Mouse (Mus musculus): ENCODE data around the gene Muc5b.
"Not testable (repeated sequence)": the region's sequence is repeated elsewhere in the genome, so short reads cannot be mapped to it uniquely, and the experiment has no call there.

The Muc5b gene

GRCm38 (mm10) chr7:141838779-141839178, at the start of gene Muc5b:
Gene Muc5b (plus strand): TSS chr7:141839070.
- DNase-seq (ENCODE audit: low spot score) = no peak

- DNase-seq (ENCODE audit: low spot score) = no peak
Measured at GRCm38 (mm10) chr7:141794251-141794650, 44.6 kb upstream of the Muc5b start.

GRCm38 (mm10) chr7:141803206-141803605, 35.7 kb upstream of the Muc5b start:
- DNase-seq (ENCODE audit: low spot score) = no peak

DNA sequence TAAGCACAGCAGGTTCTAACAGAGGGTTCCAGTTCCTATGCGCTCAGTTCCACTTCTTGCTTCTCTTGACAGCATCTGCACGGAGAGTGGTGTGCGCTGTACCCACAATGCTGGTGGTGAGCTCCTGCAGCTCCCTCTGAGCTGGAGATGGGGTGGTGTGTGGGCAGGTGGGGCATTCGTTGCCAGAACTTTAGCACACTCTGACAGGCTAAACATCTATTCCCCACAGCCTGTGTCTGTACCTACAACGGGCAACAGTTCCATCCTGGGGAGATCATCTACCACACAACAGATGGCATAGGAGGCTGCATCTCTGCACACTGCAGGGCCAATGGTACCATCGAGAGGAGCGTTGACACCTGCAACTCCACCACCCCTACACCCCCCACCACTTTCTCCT, 33.5 kb upstream of the Muc5b start:
- no peak for DNase-seq (ENCODE audit: low spot score)

DNA sequence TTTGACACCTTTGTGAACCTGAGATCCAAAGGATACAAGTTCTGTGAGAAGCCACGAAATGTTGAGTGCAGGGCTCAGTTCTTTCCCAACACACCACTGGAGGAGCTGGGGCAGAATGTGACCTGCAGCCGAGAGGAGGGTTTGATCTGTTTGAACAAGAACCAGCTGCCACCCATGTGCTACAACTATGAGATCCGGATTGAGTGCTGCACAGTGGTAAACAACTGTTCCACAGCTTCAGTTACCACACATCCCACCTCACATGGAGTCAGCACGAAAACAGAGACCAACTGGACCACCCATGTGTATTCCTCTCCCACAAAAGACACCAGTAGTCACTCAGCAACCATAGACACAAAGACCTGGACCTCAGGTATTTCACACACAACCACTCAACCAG, 31.0 kb upstream of the Muc5b start:
- DNase-seq (ENCODE audit: low spot score) = not testable (repeated sequence)

GRCm38 (mm10) chr7:141809933-141810332, 28.9 kb upstream of the Muc5b start:
- not testable (repeated sequence) for DNase-seq (ENCODE audit: low spot score)

GRCm38 (mm10) chr7:141813321-141813720, 25.5 kb upstream of the Muc5b start:
- DNase-seq (ENCODE audit: low spot score) = no peak

GRCm38 (mm10) chr7:141815361-141815760, 23.5 kb upstream of the Muc5b start:
- DNase-seq (ENCODE audit: low spot score) = no peak

DNA sequence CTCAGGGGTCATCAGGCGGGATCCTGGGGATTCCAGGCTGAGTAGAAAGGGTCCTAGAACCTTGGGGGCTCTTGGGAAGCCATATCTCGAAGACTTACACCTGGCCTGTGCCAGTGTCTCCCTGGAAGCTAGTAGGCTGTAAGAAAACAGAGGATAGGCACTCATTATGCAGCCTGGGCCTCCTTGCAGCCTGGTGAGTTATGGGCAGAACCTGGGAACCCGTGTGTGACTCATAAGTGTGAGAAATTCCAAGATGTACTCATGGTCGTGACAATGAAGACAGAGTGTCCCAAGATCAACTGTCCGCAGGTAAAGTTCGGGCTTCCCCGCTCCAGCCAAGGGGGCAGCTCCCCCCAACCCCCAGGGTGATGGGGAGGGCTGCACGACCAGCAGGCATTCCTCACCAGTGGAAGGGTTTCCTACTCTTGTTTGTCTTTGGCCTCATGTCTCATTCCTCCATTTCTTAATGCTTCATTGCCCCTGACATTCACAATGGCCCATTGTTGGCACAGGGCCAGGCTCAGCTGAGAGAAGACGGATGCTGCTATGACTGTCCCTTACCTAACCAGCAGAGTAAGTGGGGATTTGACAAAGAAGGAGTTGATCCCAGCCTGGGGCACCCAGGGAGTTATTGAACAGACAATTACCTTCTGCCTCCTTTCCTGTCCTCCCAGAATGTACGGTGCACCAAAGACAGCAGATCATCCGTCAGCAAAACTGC, 21.4 kb upstream of the Muc5b start:
- peak; percentile 25 for DNase-seq (ENCODE audit: low spot score)

- DNase-seq (ENCODE audit: low spot score) = no peak
Measured at GRCm38 (mm10) chr7:141818267-141818666, 20.6 kb upstream of the Muc5b start.

GRCm38 (mm10) chr7:141822582-141823261, 16.1 kb upstream of the Muc5b start:
- no peak for DNase-seq (ENCODE audit: low spot score)

DNA sequence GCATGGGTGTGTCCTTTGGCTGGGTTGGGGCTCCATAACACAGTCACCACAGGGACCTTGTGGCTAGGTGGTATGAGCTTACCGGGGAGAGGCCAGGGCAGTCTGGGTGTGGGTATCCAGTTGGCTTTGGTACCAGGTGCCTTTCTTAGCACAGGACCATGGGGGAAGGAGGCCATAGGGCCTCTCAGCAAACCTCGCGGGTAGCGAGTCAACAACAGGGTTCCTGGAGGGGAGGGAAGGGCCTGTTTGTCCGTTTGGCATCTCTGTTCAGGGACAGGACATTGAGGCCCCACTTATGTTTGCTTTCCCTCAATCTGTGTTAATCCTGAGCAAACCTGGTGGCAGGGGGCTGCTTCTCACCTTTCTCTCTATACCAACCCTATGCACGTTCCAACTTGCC, 15.2 kb upstream of the Muc5b start:
- DNase-seq (ENCODE audit: low spot score) = no peak

GRCm38 (mm10) chr7:141824398-141824797, 14.5 kb upstream of the Muc5b start:
- no peak for DNase-seq (ENCODE audit: low spot score)

DNA sequence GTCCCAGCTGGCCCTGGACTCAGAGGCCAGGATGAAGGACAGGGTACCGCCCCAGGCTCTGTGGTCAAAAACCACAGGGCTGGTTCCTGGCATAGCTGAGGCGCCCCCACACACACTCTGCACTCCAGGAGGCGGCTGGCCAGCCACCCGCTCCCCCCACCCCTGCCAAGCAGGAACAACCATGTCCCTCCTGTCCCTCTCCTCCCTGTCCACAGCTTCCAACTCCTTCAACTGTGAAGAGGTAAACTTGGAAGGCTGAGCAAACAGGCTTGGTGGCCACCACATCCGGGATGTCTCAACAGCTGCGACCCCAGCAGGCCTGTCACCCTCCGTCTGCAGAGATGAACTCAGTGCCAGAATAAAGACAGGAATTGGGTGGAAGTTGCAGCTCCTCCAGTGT, 2.9 kb upstream of the Muc5b start:
- DNase-seq (ENCODE audit: low spot score) = no peak

DNA sequence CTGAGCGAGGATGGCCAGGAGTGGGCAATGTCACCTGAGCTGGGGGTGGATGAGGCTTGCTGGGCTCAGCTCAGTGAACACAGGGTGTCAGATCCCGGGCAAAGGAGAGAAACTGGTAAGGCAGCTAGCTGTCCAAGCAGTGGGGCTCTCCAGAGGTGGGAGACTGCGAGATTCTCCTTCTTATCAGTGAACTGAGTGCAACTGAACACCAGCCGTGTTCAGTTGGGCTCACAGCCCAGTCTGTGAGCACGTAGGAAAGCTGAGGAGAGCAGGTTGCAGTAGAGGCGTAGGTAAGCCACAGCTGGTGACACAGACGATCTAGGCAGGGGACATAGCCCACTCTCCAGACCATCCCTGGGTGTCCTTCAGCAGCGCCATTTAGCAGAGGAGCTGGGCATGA, 2.4 kb upstream of the Muc5b start:
- no peak for DNase-seq (ENCODE audit: low spot score)

- DNase-seq (ENCODE audit: low spot score) = no peak
Measured at GRCm38 (mm10) chr7:141840354-141840753, 1.5 kb downstream of the Muc5b start.

GRCm38 (mm10) chr7:141861046-141861445, 22.2 kb downstream of the Muc5b start:
- no peak for DNase-seq (ENCODE audit: low spot score)

DNA sequence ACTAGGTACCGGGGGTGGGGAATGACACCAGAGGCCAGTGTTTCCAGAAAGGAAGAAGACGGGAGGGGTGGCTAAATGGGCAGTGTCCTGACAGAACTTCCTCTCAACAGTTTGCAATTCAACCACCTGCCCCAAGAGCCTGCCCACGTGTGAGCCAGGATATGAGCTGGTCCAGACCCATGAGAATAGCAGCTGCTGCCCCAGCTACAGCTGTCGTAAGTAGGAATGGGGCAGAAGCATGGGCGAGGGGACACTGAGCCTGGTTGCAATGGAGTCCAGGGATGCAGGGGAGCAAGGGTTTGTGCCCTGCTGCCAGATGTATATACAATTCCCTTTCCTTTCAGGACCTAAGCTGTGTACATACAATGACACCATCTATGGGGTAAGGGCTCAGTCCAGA, 30.8 kb downstream of the Muc5b start:
- no peak for DNase-seq (ENCODE audit: low spot score)

GRCm38 (mm10) chr7:141870553-141870952, 31.7 kb downstream of the Muc5b start:
- DNase-seq (ENCODE audit: low spot score) = no peak

DNA sequence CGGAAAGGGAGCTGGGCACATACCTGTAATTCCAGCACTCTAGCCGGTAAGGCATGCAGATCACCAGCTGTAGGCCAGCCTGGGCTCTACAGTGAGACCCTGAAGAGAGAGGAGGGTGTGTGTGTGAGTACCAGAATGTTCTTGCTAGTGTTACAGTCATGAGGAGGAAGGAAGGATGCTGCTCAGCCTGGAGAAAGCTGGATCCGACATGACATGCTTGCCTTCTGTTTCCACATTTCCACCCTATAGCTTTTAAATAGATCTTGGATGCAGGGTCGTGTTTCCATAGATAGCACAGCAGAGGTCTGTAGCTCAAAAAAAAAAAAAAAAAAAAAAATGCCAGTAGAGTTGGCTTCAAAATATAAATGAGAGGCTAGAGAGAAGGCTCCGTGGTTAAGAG, 36.0 kb downstream of the Muc5b start:
- no peak for DNase-seq (ENCODE audit: low spot score)

DNA sequence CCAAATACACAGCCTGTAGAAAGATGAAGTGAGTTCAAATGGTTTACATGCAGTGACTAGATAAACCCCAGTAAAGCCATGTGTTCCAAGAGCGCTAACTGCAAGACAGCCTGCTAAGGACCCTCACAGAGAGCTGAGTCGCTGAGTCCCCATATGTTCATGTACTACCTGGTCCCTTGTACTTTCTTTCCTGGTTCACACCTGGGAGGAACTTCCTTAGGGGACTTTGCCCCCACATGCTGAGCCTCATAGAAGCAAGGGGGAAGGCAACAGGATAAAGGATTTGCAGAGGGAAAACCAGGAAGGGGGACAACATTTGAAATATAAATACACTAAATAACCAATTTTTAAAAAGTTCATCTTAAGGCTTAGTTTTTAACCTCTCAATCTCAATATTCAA, 39.9 kb downstream of the Muc5b start:
- no peak for DNase-seq (ENCODE audit: low spot score)

DNA sequence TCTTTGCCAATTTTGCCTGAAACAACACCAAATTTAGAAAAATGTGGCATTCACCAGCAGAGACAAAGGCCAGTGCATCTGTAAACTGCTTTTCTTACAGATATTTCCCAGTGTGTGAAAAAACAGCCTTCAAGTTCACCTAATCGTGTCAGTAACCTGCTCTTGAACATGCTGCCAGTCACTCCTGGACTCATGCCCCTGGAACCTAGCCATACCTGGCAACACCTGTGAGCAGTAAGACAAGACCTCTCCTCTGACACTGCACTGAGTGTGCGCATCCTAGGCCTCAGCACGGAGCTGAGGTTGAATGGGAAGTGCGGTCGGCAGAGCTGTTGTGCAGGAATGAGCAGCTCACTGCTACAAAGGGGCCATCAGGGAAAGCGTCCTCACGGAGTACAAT, 53.3 kb downstream of the Muc5b start:
- no peak for DNase-seq (ENCODE audit: low spot score)

- DNase-seq (ENCODE audit: low spot score) = peak; percentile 14
Measured at GRCm38 (mm10) chr7:141901825-141902224, 63.0 kb downstream of the Muc5b start.

DNA sequence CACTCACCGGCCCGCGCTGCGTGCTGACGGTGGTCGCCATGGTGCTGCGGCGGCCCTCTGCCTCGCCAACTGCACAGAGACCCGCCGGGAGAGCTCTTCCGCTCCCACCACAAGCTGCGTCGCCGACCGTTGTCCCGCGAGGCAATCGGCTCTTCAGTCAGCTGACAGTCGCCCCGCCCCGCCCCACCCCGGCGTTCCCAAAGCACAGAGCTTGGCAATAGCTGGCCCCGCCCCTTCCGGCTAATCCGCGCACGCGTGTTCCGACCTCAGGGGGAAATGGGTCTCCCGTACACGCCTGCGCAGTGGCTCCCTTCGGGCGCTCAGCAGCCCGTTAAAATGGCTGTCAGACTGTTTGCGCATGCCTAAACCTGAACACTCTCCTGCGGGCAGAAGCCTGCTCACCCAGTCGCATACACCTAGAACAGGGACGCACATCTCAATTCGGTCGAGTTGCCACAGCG, 63.4 kb downstream of the Muc5b start:
- DNase-seq (ENCODE audit: low spot score) = peak; percentile 100

Data from embryo, embryonic 10.5 days (tissue).